Mouse (Mus musculus) cerebellum, adult 2 months (tissue): ENCODE results near the gene Fam214a.

Source experiments
- CTCF ChIP-seq: fragments of 200-500 bp; IDR thresholded peaks from 2 replicates; pipeline ENCODE4 v1.5.1; 2011; ENCODE audit warnings: low read depth, mild to moderate bottlenecking, control low read depth, low read length, moderate library complexity, borderline replicate concordance; ENCODE audit not compliant: insufficient read depth
- POLR2A ChIP-seq: fragments of 200-500 bp; IDR thresholded peaks from 2 replicates; pipeline ENCODE4 v1.6.1; 2011; ENCODE audit warnings: low read length, control low read depth, borderline replicate concordance; ENCODE audit not compliant: insufficient read depth

GRCm38 (mm10) chr9:74971191-74971976 is 18.7 kb downstream of the Fam214a start:
- no peak for TF ChIP-seq CTCF
- no peak for TF ChIP-seq POLR2A
